Mouse (Mus musculus): ENCODE data around the gene Smoc2. TPM values are rescaled to one million over a fixed set of nuclear protein-coding genes. Genes with fewer than 3 reads are reported as not detected.

The Smoc2 gene
- total and polyA plus RNA-seq, 3 experiments, result 0.34 TPM; not detected in 2

- no peaks in the 10 kb centered on the region for H3K36me3 ChIP-seq (replicated peaks in 1 of 2; ENCODE audit: control insufficient read depth in 1 of 2, insufficient read depth in 1 of 2, low read length in 1 of 2)
- dilution Hi-C loops (cut with MboI; ENCODE audit: extremely low pct_ligation_motif_present, extremely low pct_unique_long_range_greater_than_20kb, low sequenced_read_pairs), result no loop called here
Measured at GRCm38 (mm10) chr17:14237134-14237533, 42.2 kb upstream of the Smoc2 start.

GRCm38 (mm10) chr17:14239960-14240359, 39.3 kb upstream of the Smoc2 start:
- dilution Hi-C loops (cut with MboI; ENCODE audit: extremely low pct_ligation_motif_present, extremely low pct_unique_long_range_greater_than_20kb, low sequenced_read_pairs), result no loop called here
- H3K9ac ChIP-seq (ENCODE audit: insufficient read depth, low read depth), result no peak overlapping the region
- no peak overlapping the region for H3K4me2 ChIP-seq (ENCODE audit: insufficient read depth, low read depth, poor library complexity, severe bottlenecking)

More at GRCm38 (mm10) chr17:14237134-14237533, 42.2 kb upstream of the Smoc2 start:
- no peak overlapping the region for H3K4me3 ChIP-seq (replicated peaks in 1 of 3; ENCODE audit: low read depth in 2 of 3, low read length in 2 of 3, poor library complexity in 1 of 3)
- no peak overlapping the region for H3K4me2 ChIP-seq (ENCODE audit: insufficient read depth, low read depth, poor library complexity, severe bottlenecking)
- TF ChIP-seq PAX5 (IDR thresholded peaks at IDR 0.05; ENCODE audit: low read length), result no peak
- no peak for TF ChIP-seq MXI1 (IDR thresholded peaks at IDR 0.05; ENCODE audit: low read depth, low read length)
- H3K27me3 ChIP-seq (replicated peaks), result peaks cover 77% of the 10 kb centered on the region
- H3K4me1 ChIP-seq (ENCODE audit: control insufficient read depth in 1 of 2, insufficient read depth in 2 of 2), result no peaks in the 10 kb centered on the region
- H3K9ac ChIP-seq (ENCODE audit: insufficient read depth, low read depth), result no peak overlapping the region
- H3K9me3 ChIP-seq (replicated peaks; ENCODE audit: low read length), result no peaks in the 10 kb centered on the region
- no peak overlapping the region for H3K27ac ChIP-seq (ENCODE audit: insufficient read depth, low read depth)
- no peak for DNase-seq (ENCODE audit: extremely low read depth)
- no peaks in the 10 kb centered on the region for H3K79me2 ChIP-seq (replicated peaks; ENCODE audit: control insufficient read depth, extremely low read depth, insufficient read depth, poor library complexity, severe bottlenecking)
- in situ Hi-C loops (cut with MboI; ENCODE audit: low pct_ligation_motif_present, low pct_unique_long_range_greater_than_20kb, low sequenced_read_pairs), result no loop called here

GRCm38 (mm10) chr17:14242634-14243033, 36.7 kb upstream of the Smoc2 start:
- H3K4me1 ChIP-seq (ENCODE audit: control insufficient read depth in 1 of 2, insufficient read depth in 2 of 2), result no peaks in the 10 kb centered on the region
- no peak for TF ChIP-seq RCOR1 (conservative IDR thresholded peaks at IDR 0.05; ENCODE audit: low read depth, low read length)
- no peak for TF ChIP-seq USF1 (IDR thresholded peaks at IDR 0.05; ENCODE audit: low read depth, low read length)
- TF ChIP-seq GABPA (IDR thresholded peaks at IDR 0.05; ENCODE audit: insufficient replicate concordance, low read depth, low read length), result no peak
- no peak for TF ChIP-seq CTCF (conservative IDR thresholded peaks at IDR 0.05 in 1 of 2, IDR thresholded peaks at IDR 0.05 in 1 of 2; ENCODE audit: low read depth in 2 of 2, low read length in 2 of 2)
- TF ChIP-seq ZMIZ1 (IDR thresholded peaks at IDR 0.05; ENCODE audit: low read depth, low read length), result no peak
- no peak for TF ChIP-seq KAT2A (IDR thresholded peaks at IDR 0.05; ENCODE audit: insufficient replicate concordance, low read length)
- no peak for TF ChIP-seq NRF1 (IDR thresholded peaks at IDR 0.05; ENCODE audit: low read depth, low read length)
- no peak for TF ChIP-seq TBP (conservative IDR thresholded peaks at IDR 0.05; ENCODE audit: low read depth, low read length)
- no peak for TF ChIP-seq ETS1 (conservative IDR thresholded peaks at IDR 0.05; ENCODE audit: low read depth, low read length)
- no peak for TF ChIP-seq USF2 (conservative IDR thresholded peaks at IDR 0.05; ENCODE audit: low read depth, low read length)
- no peak for TF ChIP-seq ELF1 (IDR thresholded peaks at IDR 0.05; ENCODE audit: low read depth, low read length)
- TF ChIP-seq NELFE (IDR thresholded peaks at IDR 0.05; ENCODE audit: low read depth, low read length), result no peak
- peaks cover 83% of the 10 kb centered on the region for H3K27me3 ChIP-seq (replicated peaks)
- no peak overlapping the region for H3K27ac ChIP-seq (ENCODE audit: insufficient read depth, low read depth)
- H3K9ac ChIP-seq (ENCODE audit: insufficient read depth, low read depth), result no peak overlapping the region
- H3K9me3 ChIP-seq (replicated peaks; ENCODE audit: low read length), result no peaks in the 10 kb centered on the region
- in situ Hi-C loops (cut with MboI; ENCODE audit: low pct_ligation_motif_present, low pct_unique_long_range_greater_than_20kb, low sequenced_read_pairs) (no loop called here), dilution Hi-C loops (cut with MboI; ENCODE audit: extremely low pct_ligation_motif_present, extremely low pct_unique_long_range_greater_than_20kb, low sequenced_read_pairs) (no loop called here)
- no peak overlapping the region for H3K4me2 ChIP-seq (ENCODE audit: insufficient read depth, low read depth, poor library complexity, severe bottlenecking)
- no peaks in the 10 kb centered on the region for H3K79me2 ChIP-seq (replicated peaks; ENCODE audit: control insufficient read depth, extremely low read depth, insufficient read depth, poor library complexity, severe bottlenecking)
- H3K36me3 ChIP-seq (replicated peaks in 1 of 2; ENCODE audit: control insufficient read depth in 1 of 2, insufficient read depth in 1 of 2, low read length in 1 of 2), result no peaks in the 10 kb centered on the region
- no peak overlapping the region for H3K4me3 ChIP-seq (replicated peaks in 1 of 3; ENCODE audit: low read depth in 2 of 3, low read length in 2 of 3, poor library complexity in 1 of 3)
- DNase-seq (ENCODE audit: extremely low read depth), result no peak

More at GRCm38 (mm10) chr17:14239960-14240359, 39.3 kb upstream of the Smoc2 start:
- no peaks in the 10 kb centered on the region for H3K9me3 ChIP-seq (replicated peaks; ENCODE audit: low read length)
- DNase-seq (ENCODE audit: extremely low read depth), result no peak
- H3K27me3 ChIP-seq (replicated peaks), result peaks cover 87% of the 10 kb centered on the region
- no peaks in the 10 kb centered on the region for H3K79me2 ChIP-seq (replicated peaks; ENCODE audit: control insufficient read depth, extremely low read depth, insufficient read depth, poor library complexity, severe bottlenecking)
- H3K4me1 ChIP-seq (ENCODE audit: control insufficient read depth in 1 of 2, insufficient read depth in 2 of 2), result no peaks in the 10 kb centered on the region
- H3K4me3 ChIP-seq (replicated peaks in 1 of 3; ENCODE audit: low read depth in 2 of 3, low read length in 2 of 3, poor library complexity in 1 of 3), result no peak overlapping the region
- no peaks in the 10 kb centered on the region for H3K36me3 ChIP-seq (replicated peaks in 1 of 2; ENCODE audit: control insufficient read depth in 1 of 2, insufficient read depth in 1 of 2, low read length in 1 of 2)
- H3K27ac ChIP-seq (ENCODE audit: insufficient read depth, low read depth), result no peak overlapping the region
- TF ChIP-seq MYC (IDR thresholded peaks at IDR 0.05; ENCODE audit: low read depth, low read length) (no peak), MAFK (IDR thresholded peaks at IDR 0.05; ENCODE audit: insufficient replicate concordance, low read length) (no peak), POLR2A (IDR thresholded peaks at IDR 0.05; ENCODE audit: low read depth, low read length) (no peak), CHD2 (IDR thresholded peaks at IDR 0.05; ENCODE audit: low read length) (no peak), GABPA (IDR thresholded peaks at IDR 0.05; ENCODE audit: insufficient replicate concordance, low read depth, low read length) (no peak), E2F4 (IDR thresholded peaks at IDR 0.05; ENCODE audit: insufficient replicate concordance, low read depth, low read length) (no peak), ELF1 (IDR thresholded peaks at IDR 0.05; ENCODE audit: low read depth, low read length) (no peak), IRF4 (IDR thresholded peaks at IDR 0.05; ENCODE audit: low read depth, low read length) (no peak), TCF12 (IDR thresholded peaks at IDR 0.05; ENCODE audit: low read depth, low read length) (no peak), BHLHE40 (IDR thresholded peaks at IDR 0.05; ENCODE audit: low read depth, low read length) (no peak), PAX5 (IDR thresholded peaks at IDR 0.05; ENCODE audit: low read length) (no peak), POLR2AphosphoS2 (IDR thresholded peaks at IDR 0.05; ENCODE audit: low read depth, low read length) (no peak), UBTF (IDR thresholded peaks at IDR 0.05; ENCODE audit: low read depth, low read length) (no peak), JUN (IDR thresholded peaks at IDR 0.05; ENCODE audit: insufficient read depth, low read depth, low read length) (no peak), HCFC1 (IDR thresholded peaks at IDR 0.05; ENCODE audit: low read depth, low read length) (no peak)
- in situ Hi-C loops (cut with MboI; ENCODE audit: low pct_ligation_motif_present, low pct_unique_long_range_greater_than_20kb, low sequenced_read_pairs), result no loop called here

Measured in CH12.LX (cell line).